Mouse (Mus musculus) adrenal gland, adult 18-20 months (tissue): ENCODE data around the gene Hist1h2bj. TPM values are rescaled to one million over a fixed set of nuclear protein-coding genes. Genes with fewer than 3 reads are reported as not detected.

Source experiments
- microRNA-seq, 2 experiments: library from miRNA; unstranded; fragments of <30 nt; microRNA quantifications; one replicate each; pipeline ENCODE4 v1.2.0; 2021; ENCODE audit warnings: borderline number of aligned reads in 2 of 2
- total RNA-seq, 2 experiments: library from RNA; stranded (reverse); gene quantifications; 1 replicate in 1 of 2; 2 replicates in 1 of 2; pipeline ENCODE4 v1.2.3; 2021

The Hist1h2bj gene
- total RNA-seq, 2 experiments from 2014 or later: 8.0 to 15.6 TPM

Small RNA genes lying within 50 kb of the gene (microRNA-seq; reads per million reads assigned to microRNA genes)
- 0 reads per million in 2 experiments for gene Gm26300
- 0 reads per million in 2 experiments for gene Gm44390
- 0 reads per million in 2 experiments for gene Gm44486

Other genes with a start within 250 kb of the Hist1h2bj start
- gene Hist1h2bq, start 233.0 kb upstream of the Hist1h2bj start, total RNA-seq: 10 to 100 TPM; 45.1 to 68.5 TPM
- 10 to 100 TPM in 1 of 2 experiments, 1 to 10 TPM in 1; 3.6 to 44.2 TPM for gene Hist1h2ao, start 232.7 kb upstream of the Hist1h2bj start, total RNA-seq
- gene Hist1h4m, start 231.5 kb upstream of the Hist1h2bj start, total RNA-seq: 100 to 1,000 TPM; 185 to 195 TPM
- gene Hist1h4n, start 211.0 kb upstream of the Hist1h2bj start, total RNA-seq: 10 to 100 TPM; 33.0 to 84.6 TPM
- 10 to 100 TPM in 1 of 2 experiments, 1 to 10 TPM in 1; 8.6 to 29.1 TPM for gene Hist1h2ap, start 209.7 kb upstream of the Hist1h2bj start, total RNA-seq
- gene Hist1h2br, start 209.5 kb upstream of the Hist1h2bj start, total RNA-seq: 10 to 100 TPM; 43.9 to 68.8 TPM
- gene Zfp184, start 98.1 kb upstream of the Hist1h2bj start, total RNA-seq: 1 to 10 TPM in 1 of 2 experiments, under 1 TPM in 1; 0.80 to 1.5 TPM
- gene Pom121l2, start 62.0 kb upstream of the Hist1h2bj start, total RNA-seq: not detected
- gene Prss16, start 33.5 kb upstream of the Hist1h2bj start, total RNA-seq: under 1 TPM in 1 of 2 experiments, not detected in 1; 0.96 TPM
- 10 to 100 TPM in 1 of 2 experiments, not detected in 1; 16.5 TPM for gene Hist1h2ah, start 7.6 kb upstream of the Hist1h2bj start, total RNA-seq
- 10 to 100 TPM; 18.0 to 23.9 TPM for gene Hist1h2bk, start 7.3 kb upstream of the Hist1h2bj start, total RNA-seq
- gene Hist1h4i, start 1.9 kb upstream of the Hist1h2bj start, total RNA-seq: 10 to 100 TPM; 40.1 to 68.2 TPM
- gene Hist1h2ag, start 270 bp upstream of the Hist1h2bj start, total RNA-seq: 10 to 100 TPM; 11.9 to 12.2 TPM
- not detected for gene Vmn1r188, start 41.2 kb downstream of the Hist1h2bj start, total RNA-seq
- not detected for gene Vmn1r189, start 62.6 kb downstream of the Hist1h2bj start, total RNA-seq
- gene Vmn1r191, start 140.8 kb downstream of the Hist1h2bj start, total RNA-seq: not detected
- gene Vmn1r192, start 147.9 kb downstream of the Hist1h2bj start, total RNA-seq: not detected
- gene Vmn1r193, start 179.9 kb downstream of the Hist1h2bj start, total RNA-seq: not detected
- not detected for gene Vmn1r194, start 201.0 kb downstream of the Hist1h2bj start, total RNA-seq
- not detected for gene Vmn1r195, start 227.3 kb downstream of the Hist1h2bj start, total RNA-seq
- gene Vmn1r196, start 246.7 kb downstream of the Hist1h2bj start, total RNA-seq: not detected